In genomic region chr10:11608451-11608850, GRCm38 (mm10) we compare ENCODE assay signal across 34 mouse cellular contexts.
"Had no signal": no experiment of that assay in that cellular context is flagged by ENCODE, and none has a peak within 500 bp of the region (broad histone marks: within the 10 kb centered on the region; RNA-seq: fewer than 3 reads in every experiment).

No protein-coding gene starts in this region.

- H3K4me2 ChIP-seq: heart, embryonic 11.5 days; heart, embryonic 12.5 days; heart, embryonic 13.5 days; heart, embryonic 15.5 days; hindbrain, embryonic 12.5 days; hindbrain, embryonic 13.5 days; hindbrain, embryonic 14.5 days; hindbrain, embryonic 15.5 days; intestine, embryonic 15.5 days; kidney, embryonic 15.5 days had no signal

- H3K27me3 ChIP-seq: heart, embryonic 12.5 days; heart, embryonic 13.5 days; heart, embryonic 15.5 days; hindbrain, embryonic 12.5 days; hindbrain, embryonic 13.5 days; hindbrain, embryonic 15.5 days; intestine, embryonic 15.5 days; kidney, embryonic 15.5 days had no signal

- H3K9me3 ChIP-seq: heart, embryonic 10.5 days; heart, embryonic 13.5 days; heart, embryonic 15.5 days; hindbrain, embryonic 10.5 days; hindbrain, embryonic 12.5 days; hindbrain, embryonic 13.5 days; hindbrain, embryonic 15.5 days; intestine, embryonic 15.5 days; kidney, embryonic 15.5 days had no signal

- ATAC-seq: hindbrain, embryonic 16.5 days; hindbrain, postnatal 0 days; intestine, embryonic 15.5 days; intestine, embryonic 16.5 days; intestine, postnatal 0 days had no signal

- H3K36me3 ChIP-seq: heart, embryonic 10.5 days; heart, embryonic 12.5 days; heart, embryonic 13.5 days; heart, embryonic 15.5 days; hindbrain, embryonic 10.5 days; hindbrain, embryonic 12.5 days; hindbrain, embryonic 13.5 days; hindbrain, embryonic 15.5 days; intestine, embryonic 15.5 days; kidney, embryonic 15.5 days had no signal

- H3K27ac ChIP-seq: heart, embryonic 10.5 days; heart, embryonic 13.5 days; heart, embryonic 15.5 days; hindbrain, embryonic 10.5 days; hindbrain, embryonic 12.5 days; hindbrain, embryonic 13.5 days; hindbrain, embryonic 14.5 days; hindbrain, embryonic 15.5 days; hindbrain, postnatal 0 days; intestine, embryonic 15.5 days; kidney, embryonic 15.5 days; kidney, postnatal 0 days; layer of hippocampus, adult 2 months had no signal

- DNase-seq: heart, postnatal 10 days; heart, postnatal 14 days; heart, postnatal 36 days; heart, postnatal 4 days; kidney, adult 11 months; kidney, adult 18-20 months; kidney, adult 2 months; kidney, adult 8-10 months; kidney, adult 9 months; kidney, postnatal 10 days; kidney, postnatal 14 days; kidney, postnatal 25 days; kidney, postnatal 36 days; kidney, postnatal 4 days; layer of hippocampus, adult 9-11 months; layer of hippocampus, postnatal 36 days had no signal

- H3K4me3 ChIP-seq: heart, embryonic 10.5 days; heart, embryonic 12.5 days; heart, embryonic 13.5 days; heart, embryonic 15.5 days; hindbrain, embryonic 10.5 days; hindbrain, embryonic 12.5 days; hindbrain, embryonic 13.5 days; hindbrain, embryonic 15.5 days; intestine, embryonic 15.5 days; kidney, embryonic 15.5 days; layer of hippocampus, adult 2 months had no signal

- H3K9ac ChIP-seq: heart, embryonic 12.5 days; heart, embryonic 13.5 days; heart, embryonic 15.5 days; hindbrain, embryonic 12.5 days; hindbrain, embryonic 13.5 days; hindbrain, embryonic 14.5 days; hindbrain, embryonic 15.5 days; intestine, embryonic 15.5 days; kidney, embryonic 15.5 days had no signal

- H3K4me1 ChIP-seq: heart, embryonic 10.5 days; heart, embryonic 12.5 days; heart, embryonic 13.5 days; heart, embryonic 15.5 days; hindbrain, embryonic 10.5 days; hindbrain, embryonic 12.5 days; hindbrain, embryonic 13.5 days; hindbrain, embryonic 15.5 days; intestine, embryonic 15.5 days; kidney, embryonic 15.5 days had no signal
